Mouse (Mus musculus): ENCODE data around the gene Ldb2.

GRCm38 (mm10) chr5:44491526-44491925, 308.0 kb downstream of the Ldb2 start:
- TF ChIP-seq CTCF (conservative IDR thresholded peaks at IDR 0.05; ENCODE audit: low read length), result no peak
- no peak for TF ChIP-seq NANOG (IDR thresholded peaks at IDR 0.05; ENCODE audit: borderline replicate concordance, low read length)
